Mouse (Mus musculus) liver, embryonic 14.5 days (tissue): Measurements from ENCODE around the gene Smim5.

Experiments
- CTCF ChIP-seq: IDR thresholded peaks from 2 replicates; pipeline ENCODE4 v1.5.1; 2016; ENCODE audit warnings: antibody characterized with exemption, low read depth, control low read depth
- EP300 ChIP-seq: IDR thresholded peaks from 2 replicates; pipeline ENCODE4 v1.6.1; 2016; ENCODE audit warnings: antibody characterized with exemption, low read depth

DNA sequence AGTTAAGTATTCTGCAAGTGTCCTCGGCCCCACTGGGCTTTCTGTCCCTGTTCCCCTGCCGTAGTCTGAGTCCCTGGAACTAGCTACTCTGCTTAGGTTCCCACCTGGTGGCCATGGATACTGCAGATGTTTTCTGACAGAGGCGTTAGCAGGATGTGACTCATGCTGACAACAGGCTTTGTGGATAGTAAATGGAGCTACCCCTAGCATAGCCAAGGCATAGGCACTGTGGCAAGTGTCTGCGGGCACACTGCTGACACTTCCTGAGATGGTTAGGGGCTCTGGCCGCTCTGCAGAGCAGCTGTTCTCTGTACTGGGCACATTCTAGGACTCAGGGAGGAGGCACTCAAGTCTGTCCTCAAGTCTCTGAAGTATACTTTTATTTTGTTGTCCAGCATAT lies 54.9 kb downstream of the Smim5 start:
- no peak for TF ChIP-seq EP300
- TF ChIP-seq CTCF = no peak
